Mouse (Mus musculus) spleen, adult 2 months (tissue): ENCODE results near the gene Pde8a. TPM values are rescaled to one million over a fixed set of nuclear protein-coding genes. Genes with fewer than 3 reads are reported as not detected.

Source experiments
- DNase-seq, 2 experiments: peaks; one replicate each; pipeline versions ENCODE4 v3.0.0 to v3.0.0-alpha.2; 2012 to 2021; ENCODE audit warnings: low spot score in 2 of 2, low read depth in 1 of 2
- H3K27ac ChIP-seq: fragments of 200-500 bp; 2 replicates; pipeline ENCODE4 v1.5.1; 2012; ENCODE audit warnings: low read length, inconsistent platforms; ENCODE audit not compliant: insufficient read depth
- H3K27me3 ChIP-seq: fragments of 200-500 bp; 2 replicates; pipeline ENCODE4 v1.6.1; 2012; ENCODE audit warnings: mild to moderate bottlenecking, moderate library complexity, low read length, inconsistent platforms; ENCODE audit not compliant: control insufficient read depth, insufficient read depth
- H3K36me3 ChIP-seq: fragments of 200-500 bp; 2 replicates; pipeline ENCODE4 v1.6.1; 2012; ENCODE audit warnings: mild to moderate bottlenecking, low read length, inconsistent platforms; ENCODE audit not compliant: control insufficient read depth, insufficient read depth
- H3K4me1 ChIP-seq: fragments of 200-500 bp; 2 replicates; pipeline ENCODE4 v1.6.1; 2011; ENCODE audit warnings: inconsistent platforms; ENCODE audit not compliant: control insufficient read depth, insufficient read depth, insufficient read length
- H3K4me3 ChIP-seq: fragments of 200-500 bp; 2 replicates; pipeline ENCODE4 v1.5.1; 2011; ENCODE audit warnings: mild to moderate bottlenecking, inconsistent platforms; ENCODE audit not compliant: insufficient read depth, insufficient read length; ENCODE audit errors: extremely low read depth
- CTCF ChIP-seq: fragments of 200-500 bp; IDR thresholded peaks from 2 replicates; pipeline ENCODE4 v1.5.1; 2011; ENCODE audit warnings: mild to moderate bottlenecking, inconsistent platforms; ENCODE audit not compliant: insufficient read depth, insufficient read length, insufficient replicate concordance; ENCODE audit errors: extremely low read depth
- POLR2A ChIP-seq: fragments of 200-500 bp; IDR thresholded peaks from 2 replicates; pipeline ENCODE4 v1.6.1; 2011; ENCODE audit warnings: low read depth, low read length, inconsistent platforms
- WGBS: fragments of 180-500 bp; shearing (Covaris S2); methylation state at CpG from one replicate; pipeline ENCODE4 v1.1.7; 2018; 5-methylcytosine and 5-hydroxymethylcytosine counted together
- polyA plus RNA-seq: library from polyadenylated mRNA; depleted of rRNA; stranded (reverse); fragments of >200 nt; gene quantifications from 2 replicates; pipeline ENCODE4 v1.2.3, GENCODE M21; 2012

Gene Pde8a
- polyA plus RNA-seq, 1 experiment: 5.5 TPM

- peak; percentile 41 to 44 for DNase-seq
- Histone ChIP-seq H3K27ac (no peak overlapping the region), H3K36me3 (peaks cover 25% of the 10 kb centered on the region), H3K27me3 (no peaks in the 10 kb centered on the region), H3K4me3 (no peak overlapping the region), H3K4me1 (peaks cover 11% of the 10 kb centered on the region; the same call in 1 of the 2 replicates)
- peak; percentile 61; the same call in 1 of the 2 replicates for TF ChIP-seq CTCF
- no peak for TF ChIP-seq POLR2A
- 76% methylated on average over 4 of the region's 4 CpGs for WGBS
Measured at GRCm38 (mm10) chr7:81339783-81340182, 126.4 kb downstream of the Pde8a start.

GRCm38 (mm10) chr7:81341563-81341962 lies 128.2 kb downstream of the Pde8a start:
- 35% methylated on average over 3 of the region's 3 CpGs for WGBS
- H3K4me1 ChIP-seq: peaks cover 11% of the 10 kb centered on the region; the same call in 1 of the 2 replicates
- peaks cover 25% of the 10 kb centered on the region for H3K36me3 ChIP-seq
- H3K4me3 ChIP-seq: no peak overlapping the region
- H3K27ac ChIP-seq: no peak overlapping the region
- H3K27me3 ChIP-seq: no peaks in the 10 kb centered on the region
- DNase-seq: no peak
- TF ChIP-seq POLR2A (no peak), CTCF (no peak)

- no peaks in the 10 kb centered on the region for H3K27me3 ChIP-seq
- TF ChIP-seq POLR2A: no peak
- no peak for TF ChIP-seq CTCF
- H3K4me3 ChIP-seq: no peak overlapping the region
- H3K36me3 ChIP-seq: peaks cover 25% of the 10 kb centered on the region
- DNase-seq: no peak
- no peak overlapping the region for H3K27ac ChIP-seq
- peaks cover 11% of the 10 kb centered on the region; the same call in 1 of the 2 replicates for H3K4me1 ChIP-seq
- 73% methylated on average over 8 of the region's 8 CpGs for WGBS
Measured at GRCm38 (mm10) chr7:81342356-81343094, 129.1 kb downstream of the Pde8a start.

DNA sequence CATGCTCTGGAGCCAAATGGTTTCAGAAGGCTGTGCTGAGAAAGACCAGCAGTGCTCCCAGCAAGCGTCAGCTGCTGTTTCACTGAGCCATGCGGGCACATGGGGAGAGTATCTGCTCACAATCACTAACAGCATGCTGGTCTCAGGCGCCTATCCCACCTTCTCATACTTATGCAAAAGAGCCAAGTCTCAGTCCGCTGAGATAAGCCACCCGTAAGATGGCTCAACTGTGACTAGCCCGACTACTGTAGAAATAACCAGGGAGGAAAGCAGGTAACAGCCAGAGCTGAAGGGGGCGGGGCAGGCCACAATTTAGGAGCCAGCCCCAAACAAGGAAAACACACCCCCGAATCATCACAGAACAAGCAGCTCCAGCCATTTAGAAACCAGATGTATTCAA lies 129.9 kb downstream of the Pde8a start:
- Histone ChIP-seq H3K27ac (no peak overlapping the region), H3K36me3 (peaks cover 23% of the 10 kb centered on the region), H3K4me1 (peaks cover 11% of the 10 kb centered on the region; the same call in 1 of the 2 replicates), H3K4me3 (no peak overlapping the region), H3K27me3 (no peaks in the 10 kb centered on the region)
- 38% methylated on average over 8 of the region's 8 CpGs for WGBS
- no peak for DNase-seq
- no peak for TF ChIP-seq POLR2A
- no peak for TF ChIP-seq CTCF

GRCm38 (mm10) chr7:81343831-81344230 lies 130.4 kb downstream of the Pde8a start:
- Histone ChIP-seq H3K27ac (no peak overlapping the region), H3K4me3 (peak overlapping the region; percentile 88; the same call in 1 of the 2 replicates), H3K36me3 (peaks cover 21% of the 10 kb centered on the region), H3K27me3 (no peaks in the 10 kb centered on the region), H3K4me1 (peaks cover 11% of the 10 kb centered on the region; the same call in 1 of the 2 replicates)
- DNase-seq: no peak
- WGBS: 9% methylated on average over 10 of the region's 10 CpGs
- TF ChIP-seq POLR2A: no peak
- no peak for TF ChIP-seq CTCF

DNA sequence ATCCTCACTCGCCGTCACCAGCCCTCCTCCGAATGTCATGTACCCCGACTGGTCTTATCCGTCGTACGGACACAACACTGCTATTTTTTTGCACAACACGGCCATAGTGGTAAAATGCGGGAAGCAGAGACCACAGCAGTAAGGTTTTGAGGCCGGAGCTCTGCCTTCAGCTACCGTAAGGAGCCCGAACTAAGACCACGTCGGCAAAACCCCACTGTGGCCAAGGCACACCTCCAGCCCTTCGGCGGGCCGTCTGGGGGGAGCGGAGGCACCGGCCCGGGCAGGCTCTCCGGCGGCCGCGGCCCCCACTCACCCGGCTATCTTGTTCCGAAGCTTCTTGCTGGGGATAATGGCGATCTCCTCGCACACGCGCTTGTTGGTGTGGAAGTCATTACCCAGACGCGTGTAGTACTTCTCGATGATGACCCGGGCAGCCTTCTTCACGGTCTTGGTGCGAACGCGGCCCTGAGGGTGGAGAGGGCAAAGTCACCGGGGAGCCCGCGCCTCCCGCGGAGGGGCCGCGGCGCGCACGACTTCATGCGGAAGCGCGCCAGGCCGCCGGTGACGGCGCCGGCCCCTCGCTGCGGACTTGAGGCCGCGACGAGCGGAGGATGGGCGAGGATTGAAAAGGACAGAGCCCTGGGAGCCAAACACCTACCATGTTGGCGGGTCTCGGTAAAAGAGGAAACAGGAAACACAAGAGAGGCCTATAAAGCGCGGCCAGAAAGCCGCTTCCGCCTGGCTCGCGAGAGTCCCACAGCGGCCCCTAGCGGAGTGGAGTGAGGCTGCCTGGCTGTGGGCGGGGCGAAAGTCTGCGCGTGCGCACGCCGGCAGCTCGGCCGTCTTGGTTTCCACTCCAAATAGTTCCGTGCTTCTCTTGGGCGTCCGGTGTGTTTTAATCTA lies 131.4 kb downstream of the Pde8a start, which contains the start of gene Rps17:
Rps17 (minus strand) TSS at position 711 of the 903 bp plus-strand sequence.
- Histone ChIP-seq H3K4me3 (peak within 1 kb of the TSS; percentile 88), H3K4me1 (peaks cover 11% of the 10 kb centered on the region; the same call in 1 of the 2 replicates), H3K36me3 (peaks cover 21% of the 10 kb centered on the region), H3K27ac (peak within 1 kb of the TSS; percentile 80), H3K27me3 (no peaks in the 10 kb centered on the region)
- TF ChIP-seq CTCF (peak; percentile 96), POLR2A (peak; percentile 64)
- DNase-seq: peak; percentile 91
- WGBS: under 1% methylated on average over 85 of the region's 85 CpGs
